Mouse (Mus musculus) layer of hippocampus, adult 2 months (tissue): ENCODE data around the gene Gmeb1. TPM values are rescaled to one million over a fixed set of nuclear protein-coding genes. Genes with fewer than 3 reads are reported as not detected.

ENCODE experiments used
- DNase-seq, 2 experiments: peaks; one replicate each; pipeline ENCODE4 v3.0.0; 2022; ENCODE audit warnings: low spot score in 2 of 2
- H3K27ac ChIP-seq: fragments of 200-600 bp; 2 replicates; pipeline ENCODE4 v1.8.1; 2022
- H3K4me3 ChIP-seq: fragments of 200-600 bp; 2 replicates; pipeline ENCODE4 v1.8.1; 2022; ENCODE audit warnings: mild to moderate bottlenecking
- CTCF ChIP-seq: fragments of 200-600 bp; conservative IDR thresholded peaks from 2 replicates; pipeline ENCODE4 v1.8.1; 2022; ENCODE audit warnings: antibody characterized with exemption, mild to moderate bottlenecking, moderate library complexity
- total RNA-seq, 2 experiments: library from RNA; stranded (reverse); gene quantifications; 2 replicates each; pipeline ENCODE4 v1.2.3; 2021

Gene Gmeb1
- total RNA-seq, 2 experiments from 2014 or later = 25.2 to 28.3 TPM

- H3K4me3 ChIP-seq = no peak overlapping the region
- peak; percentile 67 for TF ChIP-seq CTCF
- H3K27ac ChIP-seq = peak overlapping the region; percentile 100
- no peak for DNase-seq
Measured at GRCm38 (mm10) chr4:132268871-132269739, 7.7 kb upstream of the Gmeb1 start.

GRCm38 (mm10) chr4:132266835-132267349 lies 5.5 kb upstream of the Gmeb1 start:
- TF ChIP-seq CTCF = no peak
- H3K27ac ChIP-seq = peak overlapping the region; percentile 80
- DNase-seq = peak in 1 of 2 experiments; percentile 66
- H3K4me3 ChIP-seq = no peak overlapping the region

GRCm38 (mm10) chr4:132263313-132263712 lies 1.9 kb upstream of the Gmeb1 start:
- no peak for TF ChIP-seq CTCF
- DNase-seq = no peak
- no peak overlapping the region for H3K4me3 ChIP-seq
- no peak overlapping the region for H3K27ac ChIP-seq

- no peak for TF ChIP-seq CTCF
- Histone ChIP-seq H3K4me3 (no peak overlapping the region; the same call in 1 of the 2 replicates), H3K27ac (peak overlapping the region; percentile 99; the same call in 1 of the 2 replicates)
- no peak for DNase-seq
Measured at GRCm38 (mm10) chr4:132262358-132262616, 885 bp upstream of the Gmeb1 start.

- DNase-seq = no peak
- Histone ChIP-seq H3K27ac (peak overlapping the region; percentile 96), H3K4me3 (peak overlapping the region; percentile 61)
- no peak for TF ChIP-seq CTCF
Measured at GRCm38 (mm10) chr4:132260404-132261379, 710 bp downstream of the Gmeb1 start.

- DNase-seq = no peak
- TF ChIP-seq CTCF = no peak
- peak overlapping the region; percentile 61; the same call in 1 of the 2 replicates for H3K4me3 ChIP-seq
- H3K27ac ChIP-seq = peak overlapping the region; percentile 96; the same call in 1 of the 2 replicates
Measured at GRCm38 (mm10) chr4:132259248-132259647, 2.2 kb downstream of the Gmeb1 start.

- no peak overlapping the region for H3K27ac ChIP-seq
- H3K4me3 ChIP-seq = no peak overlapping the region
- DNase-seq = no peak
- no peak for TF ChIP-seq CTCF
Measured at GRCm38 (mm10) chr4:132256384-132256783, 5.0 kb downstream of the Gmeb1 start.

- peak; percentile 57 for TF ChIP-seq CTCF
- DNase-seq = no peak
Measured at GRCm38 (mm10) chr4:132254986-132255385, 6.4 kb downstream of the Gmeb1 start.

GRCm38 (mm10) chr4:132253622-132254021 lies 7.8 kb downstream of the Gmeb1 start:
- no peak overlapping the region for H3K27ac ChIP-seq
- TF ChIP-seq CTCF = no peak
- DNase-seq = no peak

More at GRCm38 (mm10) chr4:132254986-132255385, 6.4 kb downstream of the Gmeb1 start:
- Histone ChIP-seq H3K27ac (no peak overlapping the region), H3K4me3 (no peak overlapping the region)

GRCm38 (mm10) chr4:132253128-132253527 lies 8.3 kb downstream of the Gmeb1 start:
- TF ChIP-seq CTCF = no peak
- no peak overlapping the region for H3K4me3 ChIP-seq
- DNase-seq = no peak
- H3K27ac ChIP-seq = no peak overlapping the region

More at GRCm38 (mm10) chr4:132253622-132254021, 7.8 kb downstream of the Gmeb1 start:
- no peak overlapping the region for H3K4me3 ChIP-seq

- H3K4me3 ChIP-seq = no peak overlapping the region
- no peak for TF ChIP-seq CTCF
- H3K27ac ChIP-seq = no peak overlapping the region
- no peak for DNase-seq
Measured at GRCm38 (mm10) chr4:132251596-132251995, 9.8 kb downstream of the Gmeb1 start.

- H3K4me3 ChIP-seq = no peak overlapping the region
- peak overlapping the region; percentile 68; the same call in 1 of the 2 replicates for H3K27ac ChIP-seq
- no peak for TF ChIP-seq CTCF
- DNase-seq = no peak
Measured at GRCm38 (mm10) chr4:132247451-132247997, 13.9 kb downstream of the Gmeb1 start.
